Mouse (Mus musculus) thymus, adult 2 months (tissue): ENCODE measurements around the gene Slc45a3. TPM values are rescaled to one million over a fixed set of nuclear protein-coding genes. Genes with fewer than 3 reads are reported as not detected.

Source experiments
- DNase-seq: peaks from one replicate; pipeline ENCODE4 v3.0.0; 2021
- H3K27ac ChIP-seq: fragments of 200-500 bp; 2 replicates; pipeline ENCODE4 v1.5.1; 2012; ENCODE audit warnings: low read length, control low read depth; ENCODE audit not compliant: control insufficient read depth, insufficient read depth
- H3K27me3 ChIP-seq: fragments of 200-500 bp; 2 replicates; pipeline ENCODE4 v1.6.1; 2012; ENCODE audit warnings: mild to moderate bottlenecking, low read length, moderate library complexity, mixed read lengths; ENCODE audit not compliant: control insufficient read depth, insufficient read depth
- H3K36me3 ChIP-seq: fragments of 200-500 bp; 2 replicates; pipeline ENCODE4 v1.6.1; 2012; ENCODE audit warnings: mild to moderate bottlenecking, low read length, moderate library complexity; ENCODE audit not compliant: control insufficient read depth, insufficient read depth
- H3K4me1 ChIP-seq: fragments of 200-500 bp; replicated peaks from 2 replicates; pipeline ENCODE4 v1.6.1; 2012; ENCODE audit warnings: low read length; ENCODE audit not compliant: control insufficient read depth, insufficient read depth
- H3K4me3 ChIP-seq: fragments of 200-500 bp; 2 replicates; pipeline ENCODE4 v1.5.1; 2012; ENCODE audit warnings: mild to moderate bottlenecking, low read length, control low read depth, moderate library complexity; ENCODE audit not compliant: control insufficient read depth, insufficient read depth
- CTCF ChIP-seq: fragments of 200-500 bp; IDR thresholded peaks from 2 replicates; pipeline ENCODE4 v1.5.1; 2012; ENCODE audit warnings: mild to moderate bottlenecking, control low read depth, low read length, moderate library complexity, borderline replicate concordance; ENCODE audit not compliant: control insufficient read depth, poor library complexity, insufficient read depth; ENCODE audit errors: extremely low read depth
- POLR2A ChIP-seq: fragments of 200-500 bp; IDR thresholded peaks from 2 replicates; pipeline ENCODE4 v1.6.1; 2012; ENCODE audit warnings: mild to moderate bottlenecking, low read length, control low read depth, moderate library complexity; ENCODE audit not compliant: control insufficient read depth, poor library complexity, insufficient read depth; ENCODE audit errors: extremely low read depth
- WGBS: fragments of 180-500 bp; shearing (Covaris S2); methylation state at CpG from one replicate; pipeline ENCODE4 v1.1.7; 2018; 5-methylcytosine and 5-hydroxymethylcytosine counted together
- polyA plus RNA-seq: library from polyadenylated mRNA; depleted of rRNA; stranded (reverse); fragments of >200 nt; gene quantifications from 2 replicates; pipeline ENCODE4 v1.2.3, GENCODE M21; 2012

Slc45a3 gene
- polyA plus RNA-seq, 1 experiment, result 7.1 TPM

- Histone ChIP-seq H3K36me3 (no peaks in the 10 kb centered on the region), H3K4me1 (peaks cover 16% of the 10 kb centered on the region), H3K4me3 (peak overlapping the region; percentile 99), H3K27ac (peak overlapping the region; percentile 98), H3K27me3 (no peaks in the 10 kb centered on the region)
- TF ChIP-seq CTCF (no peak), POLR2A (no peak; the same call in 1 of the 2 replicates)
- WGBS, result under 1% methylated on average over 72 of the region's 72 CpGs
- DNase-seq, result peak; percentile 94
Measured at GRCm38 (mm10) chr1:132007828-132008827, 45.4 kb downstream of the Slc45a3 start.

DNA sequence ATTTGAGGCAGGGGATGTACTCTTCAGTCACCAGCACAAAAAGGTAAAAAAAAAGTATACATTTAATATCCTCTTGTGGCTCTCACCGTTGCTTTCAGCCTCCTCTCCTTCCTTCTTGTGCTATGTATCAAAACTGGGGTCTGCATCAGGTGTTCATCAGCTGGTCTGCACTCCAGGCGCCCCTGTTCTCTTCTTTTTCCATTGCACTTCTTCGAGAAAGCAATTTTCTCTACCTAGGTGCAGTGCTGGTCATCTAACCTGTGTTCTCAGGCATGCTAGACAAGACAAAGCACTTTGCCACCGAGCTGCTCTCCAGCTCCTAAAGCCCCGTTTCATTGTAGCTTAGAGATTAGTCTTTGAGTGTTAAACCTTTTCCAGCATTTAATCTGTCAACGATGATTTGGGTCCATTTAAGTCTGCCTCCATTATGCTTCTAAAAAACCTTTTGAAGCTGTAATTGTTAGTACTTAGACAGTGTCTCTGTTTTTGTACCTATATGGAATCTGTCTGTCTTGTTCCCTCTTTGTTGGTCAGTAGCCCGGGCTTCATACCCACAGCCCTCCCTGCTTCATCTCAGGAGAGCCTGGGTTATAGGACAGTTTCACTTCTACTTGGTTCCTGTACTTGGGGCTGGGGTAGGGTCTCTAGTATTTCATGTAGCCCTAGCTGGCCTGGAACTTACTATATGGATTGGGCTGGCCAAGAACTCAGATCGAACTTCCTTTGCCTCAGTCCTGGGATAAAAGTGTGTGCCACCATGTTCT lies 46.3 kb downstream of the Slc45a3 start:
- WGBS, result 3% methylated on average over 8 of the region's 8 CpGs
- H3K36me3 ChIP-seq, result no peaks in the 10 kb centered on the region
- H3K4me3 ChIP-seq, result peak overlapping the region; percentile 48
- peak; percentile 33 for DNase-seq
- H3K27ac ChIP-seq, result peak overlapping the region; percentile 98
- H3K27me3 ChIP-seq, result no peaks in the 10 kb centered on the region
- peaks cover 18% of the 10 kb centered on the region for H3K4me1 ChIP-seq
- no peak for TF ChIP-seq POLR2A
- TF ChIP-seq CTCF, result no peak

DNA sequence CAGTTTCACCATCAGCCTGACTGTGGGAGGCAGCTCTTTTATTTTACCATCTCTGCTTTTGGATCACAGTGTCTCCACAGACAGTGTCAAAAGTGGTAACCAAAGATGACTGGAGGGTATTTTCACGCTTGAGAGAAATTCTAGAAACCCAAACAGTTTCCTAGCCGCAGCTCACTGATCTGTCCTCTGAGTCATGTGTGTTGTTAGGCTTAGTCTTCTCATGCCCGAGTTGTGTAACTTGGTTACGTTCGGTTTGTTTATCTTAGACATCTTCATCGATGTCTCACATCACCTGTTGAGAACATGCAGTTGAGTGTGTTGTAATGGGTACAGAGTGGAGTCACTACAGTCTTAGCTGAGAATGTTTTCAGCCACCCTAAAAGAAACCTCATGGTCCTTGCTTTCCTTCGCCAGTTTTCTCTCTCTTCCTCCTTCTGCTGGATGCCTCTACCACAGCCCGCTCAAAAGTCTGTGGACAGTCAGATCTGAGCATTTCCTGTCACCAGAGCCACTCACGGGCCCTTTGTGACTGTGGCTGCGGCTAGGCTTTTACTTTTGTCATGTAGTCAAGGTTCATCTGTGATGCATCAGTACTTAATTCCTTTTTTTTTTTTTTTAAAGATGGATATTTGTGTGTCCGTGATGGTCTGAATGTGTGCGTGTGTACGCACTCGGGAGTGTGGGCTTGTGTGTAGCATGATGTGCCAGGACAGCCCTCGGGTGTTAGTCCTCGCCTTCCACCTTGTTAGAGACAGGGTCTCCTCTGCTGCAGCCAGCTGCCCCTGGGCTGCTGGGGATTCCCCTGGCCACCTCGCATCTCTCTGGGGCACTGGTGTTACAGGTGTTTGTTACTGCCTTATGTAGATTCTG lies 48.1 kb downstream of the Slc45a3 start:
- H3K4me3 ChIP-seq, result peak overlapping the region; percentile 23

GRCm38 (mm10) chr1:132011785-132012184 lies 49.0 kb downstream of the Slc45a3 start:
- WGBS, result 36% methylated on average over 2 of the region's 2 CpGs
- Histone ChIP-seq H3K36me3 (peaks cover 21% of the 10 kb centered on the region), H3K4me3 (no peak overlapping the region), H3K4me1 (peaks cover 13% of the 10 kb centered on the region), H3K27me3 (no peaks in the 10 kb centered on the region), H3K27ac (no peak overlapping the region)
- TF ChIP-seq POLR2A (no peak), CTCF (no peak)
- DNase-seq, result no peak

More for the DNA sequence above, 48.1 kb downstream of the Slc45a3 start:
- peak overlapping the region; percentile 69 for H3K27ac ChIP-seq
- H3K27me3 ChIP-seq, result no peaks in the 10 kb centered on the region
- peaks cover 15% of the 10 kb centered on the region for H3K4me1 ChIP-seq
- H3K36me3 ChIP-seq, result peaks cover 16% of the 10 kb centered on the region
- TF ChIP-seq CTCF (no peak), POLR2A (no peak)
- peak; percentile 56 for DNase-seq
- WGBS, result 8% methylated on average over 17 of the region's 17 CpGs

DNA sequence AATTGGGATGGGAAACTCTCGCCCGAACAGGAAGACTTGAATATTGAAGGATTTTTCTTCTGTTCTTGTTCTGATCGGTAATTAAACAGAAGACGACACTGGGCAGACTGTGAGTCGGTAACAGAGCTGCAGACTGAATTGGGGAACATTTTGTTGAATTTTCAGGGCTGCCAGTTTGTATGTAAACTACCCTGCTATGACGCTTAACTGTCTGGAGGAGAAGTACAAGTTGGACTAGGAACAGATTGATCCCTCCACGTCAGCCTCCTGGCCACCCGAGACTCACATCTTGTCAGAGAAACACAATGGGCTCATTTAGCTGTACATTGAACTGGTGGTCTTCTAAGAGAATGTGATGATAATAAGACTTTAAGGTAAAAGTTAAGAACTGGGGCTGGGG lies 50.1 kb downstream of the Slc45a3 start:
- TF ChIP-seq POLR2A (no peak), CTCF (no peak)
- H3K36me3 ChIP-seq, result peaks cover 31% of the 10 kb centered on the region
- no peaks in the 10 kb centered on the region for H3K27me3 ChIP-seq
- 92% methylated on average over 8 of the region's 8 CpGs for WGBS
- H3K4me3 ChIP-seq, result no peak overlapping the region
- DNase-seq, result no peak
- peaks cover 13% of the 10 kb centered on the region for H3K4me1 ChIP-seq
- no peak overlapping the region for H3K27ac ChIP-seq
